Mouse (Mus musculus) heart, postnatal 36 days (tissue): Measurements from ENCODE around the gene Apobr. TPM values are rescaled to one million over a fixed set of nuclear protein-coding genes. Genes with fewer than 3 reads are reported as not detected.

Experiments used
- DNase-seq, 2 experiments: peaks; one replicate each; pipeline ENCODE4 v3.0.0; 2021 to 2022
- intact Hi-C: fragments of 180-260 bp; cut with DNase I; formaldehyde crosslinking; loops from one replicate; pipeline ENCODE4 v1.15.1; 2025
- total RNA-seq, 2 experiments: library from RNA; stranded (reverse); gene quantifications; 2 replicates each; pipeline ENCODE4 v1.2.3; 2021

The Apobr gene
- total RNA-seq: under 1 TPM; 0.41 to 0.53 TPM

DNA sequence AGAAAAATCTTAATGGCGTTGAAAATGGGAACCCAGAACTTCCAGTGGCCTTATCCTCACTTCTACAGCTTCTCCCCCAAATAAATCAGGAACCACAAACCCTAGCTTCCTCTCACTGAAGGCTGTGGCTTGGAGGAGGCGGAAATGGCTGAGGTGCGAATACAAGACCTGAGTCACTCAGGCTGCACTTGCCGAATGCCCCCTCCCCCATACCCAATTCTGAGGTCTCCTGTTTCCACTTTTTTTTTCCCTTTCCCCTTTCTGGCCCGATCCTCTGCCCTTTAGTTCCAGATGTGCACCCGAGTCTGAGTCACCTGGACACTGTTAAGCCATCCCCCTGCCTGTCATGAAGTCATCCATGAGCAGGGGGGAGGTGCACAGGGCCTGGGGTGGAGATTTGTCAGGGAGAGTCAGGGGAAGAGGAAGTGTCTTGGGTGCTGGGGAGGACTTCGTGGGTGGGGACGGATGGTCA is at the start of gene Apobr:
TSS of gene Apobr (plus strand) at position 437 of the 472 bp plus-strand sequence.
- no peak for DNase-seq
- intact Hi-C loops: loop anchor here (2.0 kb wide), 1 partner anchor 112 kb away; no protein-coding TSS in a partner anchor

DNA sequence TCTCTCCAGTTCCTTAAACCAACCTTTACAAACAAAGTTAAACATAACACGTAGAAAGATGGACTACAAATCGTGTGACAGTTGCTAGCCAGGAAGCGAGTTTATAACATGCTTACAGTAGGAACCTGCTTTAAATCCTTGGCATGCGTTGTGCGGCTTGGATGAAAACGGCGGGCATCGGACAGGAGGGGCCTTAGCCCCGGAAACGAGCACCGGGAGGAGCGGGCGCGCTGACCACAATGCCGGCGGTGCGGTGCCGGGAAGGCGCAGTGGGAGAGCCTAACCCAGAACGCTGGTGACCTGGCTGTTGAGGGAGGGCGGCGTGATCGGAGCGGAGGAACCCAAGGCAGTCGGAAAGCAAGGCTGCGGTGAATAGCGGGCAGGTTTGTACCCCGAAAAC is 49.0 kb upstream of the Apobr start:
- no peak for DNase-seq
- intact Hi-C loops: no loop called here

DNA sequence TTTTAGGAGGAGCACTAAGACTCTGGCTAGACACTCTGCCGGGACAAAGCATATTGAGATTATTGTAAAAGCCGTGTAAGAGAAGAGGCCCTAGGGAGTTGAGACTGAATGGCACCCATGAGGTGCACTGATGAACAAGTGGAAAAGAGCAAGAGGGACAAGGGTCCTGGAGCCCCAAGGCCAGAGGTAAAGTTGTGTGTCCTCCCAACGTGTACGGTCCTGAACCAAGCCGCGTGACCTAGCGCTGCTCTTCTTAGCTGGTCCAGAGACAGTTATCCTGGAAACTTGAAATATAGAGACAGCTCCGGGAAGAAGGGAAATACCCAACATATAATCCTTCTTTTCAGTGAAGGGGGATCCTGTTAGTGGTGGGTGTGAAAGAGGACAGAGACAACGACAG is 48.3 kb upstream of the Apobr start:
- no peak for DNase-seq
- intact Hi-C loops: no loop called here

DNA sequence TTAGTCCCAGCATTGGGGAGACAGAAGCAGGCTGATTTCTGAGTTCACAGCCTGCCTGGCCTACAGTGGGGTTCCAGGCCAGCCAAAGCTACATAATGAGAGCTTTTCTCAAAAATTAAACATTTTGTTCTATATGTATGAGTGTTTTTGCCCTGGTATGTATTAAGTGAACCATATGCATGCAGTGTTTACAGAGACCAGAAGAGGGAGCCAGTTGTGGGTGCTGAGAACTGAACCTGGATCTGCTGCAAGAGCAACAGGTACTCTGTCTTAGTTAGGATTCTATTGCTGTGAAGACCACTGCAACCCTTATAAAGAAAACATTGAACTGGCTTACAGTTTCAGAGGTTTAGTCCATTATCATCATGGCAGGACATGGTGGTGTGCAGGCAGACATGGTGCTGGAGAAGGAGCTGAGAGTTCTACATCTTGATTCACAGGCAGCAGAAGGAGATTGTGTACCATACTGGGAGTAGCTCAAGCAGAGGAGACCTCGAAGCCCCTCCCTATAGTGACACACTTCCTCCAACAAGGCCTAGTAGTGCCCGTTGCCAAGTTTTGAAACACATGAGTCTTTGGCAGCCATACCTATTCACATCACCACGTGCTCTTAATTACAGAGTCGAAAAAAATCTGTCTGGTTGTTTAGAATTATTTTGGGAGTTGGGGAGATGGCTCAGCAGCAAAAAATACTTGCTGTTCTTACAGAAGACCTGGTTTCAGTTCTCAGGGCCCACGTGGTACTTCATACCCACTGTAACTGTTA is 46.7 kb upstream of the Apobr start:
- intact Hi-C loops: no loop called here

DNA sequence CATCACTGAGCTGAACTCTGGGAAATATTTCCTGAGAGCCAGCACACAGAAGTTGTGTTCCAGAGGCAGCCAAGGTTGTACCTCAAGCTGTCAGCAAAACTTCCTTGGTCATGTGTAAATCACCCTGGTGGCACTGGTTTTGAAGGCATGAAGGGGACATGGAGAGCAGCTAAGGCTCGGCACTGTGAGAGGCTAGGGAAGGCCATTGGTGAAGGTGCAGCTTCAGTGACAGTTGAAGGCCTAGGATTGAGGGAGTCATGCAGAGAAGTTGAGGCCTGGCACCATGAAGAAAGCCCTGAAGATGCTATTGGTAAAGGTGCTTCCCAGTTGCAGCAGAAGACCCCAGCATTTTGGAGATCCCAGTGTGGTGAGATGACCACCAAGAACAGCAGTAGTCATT is 43.1 kb upstream of the Apobr start:
- no peak for DNase-seq
- intact Hi-C loops: no loop called here

More for the DNA sequence above, 46.7 kb upstream of the Apobr start:
- DNase-seq: no peak

DNA sequence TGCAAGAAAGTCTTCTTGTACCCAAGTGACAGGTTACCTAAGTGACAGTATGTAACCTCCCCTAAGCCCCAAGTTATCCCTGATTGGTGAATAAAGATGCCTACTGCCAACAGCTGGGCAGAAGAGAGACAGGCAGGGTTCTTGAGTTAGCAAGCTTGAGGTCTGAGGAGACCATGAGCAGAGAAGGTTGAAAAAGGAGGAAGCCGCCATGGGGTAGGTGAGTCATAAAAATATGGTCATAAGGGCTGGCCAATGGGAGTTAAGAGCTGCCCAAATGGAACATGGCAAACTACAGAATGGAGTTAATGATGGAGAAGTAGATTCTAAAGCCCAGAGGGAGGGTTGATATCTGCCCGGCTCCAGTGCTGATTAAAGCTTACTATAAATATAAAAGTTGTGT is 39.1 kb upstream of the Apobr start:
- intact Hi-C loops: no loop called here
- DNase-seq: no peak

DNA sequence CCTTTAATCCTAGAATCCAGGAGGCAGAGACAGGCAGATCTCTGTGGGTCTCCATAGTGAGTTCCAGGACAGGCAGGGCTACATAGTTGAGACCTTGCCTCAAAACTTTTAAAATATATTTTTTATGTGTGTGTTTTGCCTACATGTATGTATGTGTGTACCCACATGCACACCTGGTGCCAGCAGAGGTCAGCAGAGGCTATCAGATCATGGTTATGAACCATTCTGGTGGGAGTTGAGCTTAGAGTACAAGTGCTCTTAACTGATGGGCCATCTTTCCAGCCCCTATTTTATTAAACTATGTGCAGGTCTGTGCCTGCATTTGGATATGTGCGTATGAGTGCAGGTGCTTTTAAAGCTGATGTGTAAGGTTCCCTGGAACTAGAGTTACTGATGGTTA is 29.9 kb upstream of the Apobr start:
- intact Hi-C loops: no loop called here
- no peak for DNase-seq

DNA sequence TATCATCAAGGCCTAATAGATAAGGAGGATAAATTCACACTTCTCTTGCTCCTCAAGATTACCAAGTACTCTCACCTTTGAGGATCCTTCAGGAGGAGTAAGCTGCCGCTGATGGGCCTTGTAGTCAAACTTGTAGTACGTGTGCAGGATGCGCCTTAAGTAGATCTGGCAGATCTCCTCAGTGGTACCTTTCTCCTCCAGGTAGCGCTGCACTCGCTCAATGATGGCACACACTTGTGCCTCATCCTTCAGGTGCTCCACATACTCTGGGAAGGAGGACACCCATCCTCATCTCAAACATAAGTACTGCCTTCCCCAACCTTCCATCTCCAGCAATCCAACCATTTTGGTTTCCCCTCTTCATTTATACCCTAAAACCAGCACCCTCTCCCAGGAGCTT is 28.1 kb upstream of the Apobr start:
- DNase-seq: no peak
- intact Hi-C loops: no loop called here

DNA sequence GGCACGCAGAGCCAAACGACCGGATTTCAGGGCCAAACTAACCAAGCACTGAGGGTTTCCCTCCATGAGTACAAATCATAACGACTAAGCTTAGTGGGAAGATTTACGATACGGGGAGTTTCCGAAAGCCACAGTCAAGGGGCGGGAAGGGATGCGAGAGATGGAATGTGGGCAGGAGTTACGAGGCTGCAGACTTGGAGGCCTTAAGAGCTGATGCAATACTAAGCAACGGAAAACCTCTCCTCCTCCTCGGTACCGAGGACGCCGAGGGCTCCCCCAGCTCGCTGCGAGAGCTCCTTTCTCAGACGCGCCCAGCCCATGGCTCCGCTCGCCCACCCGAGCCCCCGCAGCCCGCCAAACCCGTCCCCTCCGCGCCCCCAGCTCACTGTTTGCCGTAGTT is 19.0 kb upstream of the Apobr start:
- no peak for DNase-seq
- intact Hi-C loops: loop anchor here (2.0 kb wide), 1 partner anchor 79 kb away; the partner anchor contains the start of gene Tufm

DNA sequence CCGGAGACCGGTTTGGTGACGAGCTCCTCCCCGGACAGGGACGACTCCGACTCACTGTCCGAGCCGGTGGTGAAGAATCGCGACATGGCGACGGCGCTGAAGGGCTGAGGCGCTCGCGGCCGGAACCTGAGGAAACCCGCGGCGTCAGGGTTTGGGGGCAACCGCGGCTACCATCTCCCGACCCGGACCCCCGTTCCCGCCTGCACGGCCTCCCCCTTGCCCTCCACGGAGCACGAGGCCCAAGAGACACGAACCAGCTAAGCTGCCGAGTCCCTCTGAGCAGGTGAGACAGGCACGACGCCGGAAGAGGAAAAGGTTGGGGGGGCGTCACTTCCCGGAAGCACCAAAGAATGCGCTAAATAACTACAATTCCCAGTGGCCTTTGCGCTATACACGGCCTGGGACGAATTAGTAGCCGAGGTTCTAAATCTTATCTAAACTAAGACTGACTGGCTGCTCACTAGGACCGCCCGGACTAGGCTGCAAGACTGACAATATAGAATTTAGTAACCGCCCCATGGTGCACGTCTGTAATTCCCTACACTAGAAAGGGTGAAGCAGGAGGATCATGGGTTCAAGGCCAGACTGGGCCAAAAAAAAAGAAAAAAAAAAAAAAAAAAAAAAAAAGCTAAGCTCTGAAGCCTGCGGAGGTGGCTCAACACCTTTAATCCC is 18.5 kb upstream of the Apobr start, which contains the start of gene Eif3c:
TSS of gene Eif3c (minus strand) at position 318 of the 672 bp plus-strand sequence.
- peak; percentile 80 to 83 for DNase-seq
- intact Hi-C loops: loop anchor here (2.0 kb wide), 1 partner anchor 79 kb away; the partner anchor contains the start of gene Tufm

DNA sequence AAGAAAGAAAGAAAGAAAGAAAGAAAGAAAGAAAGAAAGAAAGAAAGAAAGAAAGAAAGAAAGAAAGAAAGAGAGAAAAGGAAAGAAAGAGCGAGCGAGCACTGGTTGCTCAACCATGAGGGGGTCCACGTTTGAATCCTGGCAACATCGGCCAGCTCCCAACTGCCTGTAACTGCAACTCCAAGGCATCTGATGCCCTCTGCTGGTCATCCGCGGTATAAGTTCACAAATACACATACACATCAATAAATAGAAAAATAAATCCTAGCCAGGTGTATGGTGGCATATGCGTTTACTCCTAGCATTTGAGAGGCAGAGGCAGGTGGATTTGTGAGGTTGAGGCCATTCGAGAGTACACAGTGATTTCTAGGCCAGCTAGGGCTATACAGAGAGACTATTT is 7.8 kb upstream of the Apobr start:
- intact Hi-C loops: no loop called here

DNA sequence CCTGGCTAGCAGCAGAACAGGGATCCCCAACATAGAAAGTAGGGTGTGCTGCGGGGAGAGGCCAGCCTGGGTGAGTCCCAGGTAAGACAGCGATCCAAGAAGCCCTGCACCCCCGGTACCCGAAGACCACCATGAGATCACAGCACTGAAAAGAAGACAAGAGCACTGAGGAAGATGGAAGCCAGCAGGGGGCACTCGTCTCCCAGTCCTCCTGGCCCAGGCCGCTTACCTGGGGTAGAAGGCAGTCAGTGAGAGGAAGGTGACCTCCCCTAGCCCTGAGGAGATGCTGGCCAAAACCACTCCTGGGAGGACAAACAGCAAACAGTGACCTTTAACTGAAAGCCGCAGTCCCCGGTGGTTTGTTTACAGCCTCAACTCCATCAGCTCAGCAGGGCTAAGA is 5.6 kb upstream of the Apobr start:
- DNase-seq: peak; percentile 49 to 65
- intact Hi-C loops: loop anchor here (2.0 kb wide), 1 partner anchor 58 kb away; no protein-coding TSS in a partner anchor

More for the DNA sequence above, 7.8 kb upstream of the Apobr start:
- peak in 1 of 2 experiments; percentile 55 for DNase-seq

DNA sequence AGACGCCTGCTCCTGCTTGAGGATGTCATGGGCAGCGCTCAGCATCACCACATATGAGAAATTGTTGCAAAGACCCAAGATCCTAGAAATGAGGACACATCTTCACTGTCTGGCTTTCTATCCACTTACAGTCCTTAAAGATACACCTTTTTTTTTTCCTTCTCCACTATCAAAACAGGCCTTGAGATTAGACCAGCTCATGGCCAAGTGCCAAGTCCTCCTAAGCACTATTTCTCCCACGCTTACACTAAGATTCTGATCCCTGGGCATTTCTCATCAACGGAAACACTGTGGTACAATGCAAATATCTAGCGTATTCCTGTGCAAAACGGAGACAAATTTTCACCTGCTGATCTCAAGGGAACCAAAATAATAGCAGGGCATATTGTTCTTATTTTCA is 3.1 kb upstream of the Apobr start:
- intact Hi-C loops: no loop called here
- DNase-seq: no peak

DNA sequence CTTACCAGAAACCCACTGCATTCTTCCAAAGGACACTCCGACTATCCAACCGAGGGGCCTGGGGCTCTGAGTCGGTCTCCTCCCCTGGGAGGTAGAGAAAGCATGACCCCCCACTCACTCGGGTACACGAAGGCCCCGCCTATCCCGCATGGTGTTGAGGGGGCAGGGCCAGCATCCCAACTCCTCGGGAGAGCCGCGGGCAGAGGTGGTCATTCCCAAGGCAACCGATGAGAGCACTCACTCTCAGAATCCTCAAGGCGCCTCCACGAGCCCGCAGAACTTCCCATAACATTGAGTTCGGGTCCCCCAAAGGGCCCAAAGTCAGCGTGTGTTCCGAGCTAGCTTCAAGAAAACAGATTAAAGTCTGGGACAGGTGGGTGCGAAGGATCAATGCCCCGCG is 2.0 kb upstream of the Apobr start:
- intact Hi-C loops: no loop called here
- DNase-seq: peak in 1 of 2 experiments; percentile 28

DNA sequence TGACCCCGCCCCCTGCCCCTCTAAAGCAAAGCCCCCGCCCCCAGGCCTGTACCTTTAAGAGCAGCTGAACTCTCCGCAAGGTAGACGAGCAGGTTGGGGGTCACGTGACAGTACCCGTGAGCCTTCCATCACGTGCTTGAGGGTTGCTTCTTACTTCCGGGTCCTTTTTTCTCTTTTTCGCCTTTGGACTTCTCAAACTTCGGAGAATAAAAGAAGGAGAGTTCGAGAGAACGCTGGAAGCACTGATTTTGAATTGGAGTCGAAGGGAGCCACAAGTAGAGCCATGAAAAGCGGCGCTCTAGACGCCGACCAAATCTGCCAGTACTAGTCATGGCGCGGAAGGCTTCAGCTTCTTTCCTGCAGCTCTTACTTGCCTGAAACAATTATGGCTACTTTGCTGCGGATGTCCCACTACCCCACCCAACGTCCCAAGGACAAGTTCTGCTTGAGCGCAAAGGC is 1.5 kb upstream of the Apobr start:
- intact Hi-C loops: no loop called here
- peak; percentile 79 to 85 for DNase-seq

DNA sequence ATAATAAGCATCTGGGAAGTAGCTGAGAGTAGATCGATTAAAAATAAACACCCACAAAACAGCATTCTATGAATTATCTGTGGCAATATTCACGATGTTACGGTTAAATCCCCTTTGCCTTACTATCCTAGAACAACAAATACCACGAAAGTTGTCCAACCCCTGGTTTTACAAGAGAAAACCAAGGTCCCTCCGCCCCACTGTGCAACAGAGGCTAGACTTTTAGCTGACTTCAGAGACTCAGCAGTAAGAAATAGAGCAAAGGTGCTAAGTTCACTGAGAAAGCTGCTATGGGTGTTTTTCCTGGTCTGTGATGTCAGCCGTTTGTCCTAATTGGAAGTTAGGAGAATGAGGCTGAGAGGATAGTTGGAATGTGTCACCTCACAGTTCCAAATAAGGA is 981 bp upstream of the Apobr start:
- intact Hi-C loops: loop anchor here (2.0 kb wide), 1 partner anchor 113 kb away; no protein-coding TSS in a partner anchor
- no peak for DNase-seq

DNA sequence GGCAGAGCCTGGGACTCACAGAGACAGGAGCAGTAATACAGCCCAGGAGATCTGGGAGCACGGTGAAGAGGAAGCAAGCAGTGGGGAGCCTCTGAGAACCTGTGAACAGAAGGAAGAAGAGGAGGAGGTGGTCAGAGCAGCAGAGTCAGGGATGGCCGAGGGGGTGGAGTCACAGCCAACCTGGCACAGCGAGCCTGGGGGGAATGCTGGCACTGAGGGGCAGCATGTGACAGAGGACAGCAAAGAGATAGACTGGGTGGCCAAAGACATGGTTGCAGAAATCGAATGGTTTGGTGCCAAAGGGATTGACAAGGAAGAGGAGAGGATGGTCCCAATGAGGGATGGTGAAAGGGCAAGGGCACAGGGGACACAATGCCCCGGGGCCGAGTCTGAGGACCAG is 975 bp downstream of the Apobr start, which contains the start of gene Cln3:
TSS of gene Cln3 (minus strand) at position 101 of the 400 bp plus-strand sequence.
- no peak for DNase-seq
- intact Hi-C loops: loop anchor here (2.0 kb wide), 1 partner anchor 111 kb away; no protein-coding TSS in a partner anchor

DNA sequence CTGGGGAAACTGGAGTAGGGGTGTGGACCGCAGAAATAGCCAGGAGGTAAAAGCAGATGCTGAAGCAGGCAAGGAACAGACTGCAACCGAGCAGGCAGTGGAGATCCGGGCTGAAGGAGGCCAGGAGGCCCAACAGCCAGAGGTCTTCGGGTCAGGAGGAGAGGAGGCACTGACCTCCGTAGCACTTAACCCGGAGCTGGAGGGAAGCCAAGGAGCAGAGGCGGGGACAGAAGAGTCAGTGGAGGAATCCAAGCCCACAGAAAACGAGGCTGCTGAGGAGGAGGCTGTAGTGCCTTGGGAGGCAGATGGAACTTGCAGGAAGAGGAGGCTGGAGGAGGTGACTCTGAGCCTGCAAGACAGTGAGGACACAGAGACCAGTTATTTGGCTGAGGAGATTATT is 2.1 kb downstream of the Apobr start:
- intact Hi-C loops: no loop called here
- peak in 1 of 2 experiments; percentile 47 for DNase-seq

DNA sequence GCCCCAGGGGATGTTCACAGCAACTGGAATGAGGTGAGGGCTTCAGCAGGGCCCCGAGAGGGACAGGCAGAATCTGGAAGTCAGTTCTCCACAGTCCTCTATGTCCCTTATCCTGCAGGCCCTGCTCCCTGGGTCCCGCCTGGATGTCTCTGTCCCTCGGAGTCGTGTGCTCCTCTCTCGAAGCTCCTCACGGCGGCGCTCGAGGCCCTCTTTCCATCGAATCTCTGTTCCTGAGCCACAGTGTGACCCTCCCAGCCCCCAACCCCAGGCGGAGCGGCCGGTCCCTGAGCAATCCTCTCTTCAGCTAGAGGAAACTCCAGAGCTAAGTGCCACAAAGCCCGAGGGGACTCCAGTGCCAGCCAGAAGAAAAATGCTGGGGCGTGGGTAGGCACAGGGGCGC is 3.0 kb downstream of the Apobr start:
- intact Hi-C loops: loop anchor here (2.0 kb wide), 1 partner anchor 49 kb away; no protein-coding TSS in a partner anchor
- peak; percentile 32 to 33 for DNase-seq

DNA sequence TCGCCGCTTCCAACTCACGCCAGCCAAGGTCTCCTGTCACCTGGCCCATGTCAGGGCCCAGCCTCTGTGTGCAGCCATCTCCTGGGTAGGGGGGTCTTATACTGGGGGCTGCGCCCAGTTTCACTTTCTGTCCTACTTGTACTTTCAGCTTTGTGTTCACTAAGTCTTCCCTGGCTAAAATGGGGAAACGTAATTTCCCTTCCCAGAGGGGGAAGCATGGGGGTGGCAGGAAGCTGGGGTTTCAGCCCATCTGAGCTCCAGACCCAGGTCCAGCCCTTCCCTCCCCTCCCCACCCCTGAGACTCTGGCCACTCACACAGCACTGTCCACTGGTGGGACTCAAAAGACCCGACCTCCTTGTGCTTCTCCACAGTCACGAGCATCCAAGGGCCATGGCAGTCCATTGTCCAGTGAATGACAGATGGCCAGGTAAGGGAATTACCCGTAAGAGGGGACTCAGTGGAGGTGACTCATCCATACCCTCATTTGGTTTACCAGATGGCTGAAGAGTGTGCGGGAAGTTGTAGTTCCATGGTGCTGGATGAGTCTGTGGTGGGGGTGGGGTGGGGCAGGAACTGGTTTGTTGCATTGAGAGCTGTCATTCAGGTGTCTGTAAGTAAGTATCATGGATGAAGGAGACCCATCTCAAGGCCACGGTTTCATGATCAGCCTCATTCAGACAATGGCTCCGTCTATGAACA is 10.3 kb downstream of the Apobr start, which contains the start of gene Il27:
TSS of gene Il27 (minus strand) at position 80 of the 700 bp plus-strand sequence.
- intact Hi-C loops: no loop called here

More for the DNA sequence above, 10.3 kb downstream of the Apobr start, which contains the start of gene Il27:
- DNase-seq: no peak
